Mouse (Mus musculus) midbrain, embryonic 14.5 days (tissue): ENCODE data around the gene Ppp1r3g. TPM values are rescaled to one million over a fixed set of nuclear protein-coding genes. Genes with fewer than 3 reads are reported as not detected.

Source experiments
- ATAC-seq: fragments of 200-750 bp; cut with Nextera tagmentation; 2 replicates; pipeline ENCODE4 v1.8.0; 2017; ENCODE audit warnings: moderate number of reproducible peaks, moderate library complexity; ENCODE audit not compliant: low FRiP score, low TSS enrichment
- DNase-seq: peaks from one replicate; pipeline ENCODE4 v3.0.0-alpha.2; 2015
- H3K27ac ChIP-seq: fragments of 300-500 bp; sonication (generic); replicated peaks from 2 replicates; pipeline ENCODE4 v1.5.1; 2014; ENCODE audit warnings: mild to moderate bottlenecking, low read depth, low read length, moderate library complexity
- H3K27me3 ChIP-seq: fragments of 300-500 bp; sonication (generic); 2 replicates; pipeline ENCODE4 v1.6.1; 2014; ENCODE audit warnings: low read length, control low read depth, mixed read lengths; ENCODE audit not compliant: control insufficient read depth, insufficient read depth
- H3K36me3 ChIP-seq: fragments of 300-500 bp; sonication (generic); 2 replicates; pipeline ENCODE4 v1.6.1; 2014; ENCODE audit warnings: low read length, control low read depth; ENCODE audit not compliant: control insufficient read depth, insufficient read depth
- H3K4me1 ChIP-seq: fragments of 300-500 bp; sonication (generic); 2 replicates; pipeline ENCODE4 v1.6.1; 2014; ENCODE audit warnings: mild to moderate bottlenecking, antibody characterized with exemption, low read length, control low read depth; ENCODE audit not compliant: control insufficient read depth, insufficient read depth
- H3K4me2 ChIP-seq: fragments of 300-500 bp; sonication (generic); 2 replicates; pipeline ENCODE4 v1.6.1; 2014; ENCODE audit warnings: mild to moderate bottlenecking, low read length, moderate library complexity
- H3K4me3 ChIP-seq: fragments of 300-500 bp; sonication (generic); replicated peaks from 2 replicates; pipeline ENCODE4 v1.5.1; 2014; ENCODE audit warnings: low read depth, low read length
- H3K9ac ChIP-seq: fragments of 300-500 bp; sonication (generic); replicated peaks from 2 replicates; pipeline ENCODE4 v1.6.1; 2014; ENCODE audit warnings: mild to moderate bottlenecking, low read length, moderate library complexity
- H3K9me3 ChIP-seq: fragments of 300-500 bp; sonication (generic); 2 replicates; pipeline ENCODE4 v1.6.1; 2016; ENCODE audit warnings: low read length, control low read depth, mixed read lengths; ENCODE audit not compliant: control insufficient read depth
- WGBS: fragments of 180-500 bp; shearing (Covaris S2); extraction: QIAGEN DNeasy Blood & Tissue Kit; methylation state at CpG from one replicate; pipeline ENCODE4 v1.1.7; 2014; 5-methylcytosine and 5-hydroxymethylcytosine counted together
- polyA plus RNA-seq: library from polyadenylated mRNA; unstranded; fragments of >200 nt; fragmentation: Nextera tagmentation; extraction: Ambion mirVana; gene quantifications from 2 replicates; pipeline ENCODE4 v1.2.1, GENCODE M21; 2014

The Ppp1r3g gene
- polyA plus RNA-seq = 0.14 and 0.30 TPM in 2 replicates

DNA sequence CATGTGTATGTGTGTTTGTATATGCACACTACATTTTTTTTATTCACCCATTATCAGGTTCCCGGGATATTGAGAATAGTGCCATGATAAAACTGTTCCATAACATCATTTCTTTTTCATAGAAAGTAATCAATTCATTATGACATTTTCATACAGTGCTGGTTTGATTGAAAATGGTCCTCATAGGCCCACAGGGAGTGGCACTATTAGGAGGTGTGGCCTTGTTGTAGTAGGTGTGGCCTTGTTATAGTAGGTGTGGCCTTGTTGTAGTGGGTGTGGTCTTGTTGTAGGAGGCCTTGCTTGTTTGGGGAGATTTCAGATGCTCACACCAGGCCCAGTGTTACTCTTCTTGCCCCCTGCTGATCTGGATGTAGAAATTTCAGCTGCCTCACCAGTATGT, at the start of gene Ppp1r3g:
TSS of gene Ppp1r3g (plus strand) at position 301 of the 400 bp plus-strand sequence.
- H3K4me3 ChIP-seq = no peak within 1 kb of the TSS
- no peaks in the 10 kb centered on the region for H3K9me3 ChIP-seq
- no peak within 1 kb of the TSS for H3K4me2 ChIP-seq
- ATAC-seq = no peak
- 95% methylated on average over 1 of the region's 1 CpGs for WGBS
- no peak for DNase-seq
- H3K36me3 ChIP-seq = no peaks in the 10 kb centered on the region
- no peak within 1 kb of the TSS for H3K9ac ChIP-seq
- H3K4me1 ChIP-seq = no peaks in the 10 kb centered on the region
- no peak within 1 kb of the TSS for H3K27ac ChIP-seq
- H3K27me3 ChIP-seq = no peaks in the 10 kb centered on the region

DNA sequence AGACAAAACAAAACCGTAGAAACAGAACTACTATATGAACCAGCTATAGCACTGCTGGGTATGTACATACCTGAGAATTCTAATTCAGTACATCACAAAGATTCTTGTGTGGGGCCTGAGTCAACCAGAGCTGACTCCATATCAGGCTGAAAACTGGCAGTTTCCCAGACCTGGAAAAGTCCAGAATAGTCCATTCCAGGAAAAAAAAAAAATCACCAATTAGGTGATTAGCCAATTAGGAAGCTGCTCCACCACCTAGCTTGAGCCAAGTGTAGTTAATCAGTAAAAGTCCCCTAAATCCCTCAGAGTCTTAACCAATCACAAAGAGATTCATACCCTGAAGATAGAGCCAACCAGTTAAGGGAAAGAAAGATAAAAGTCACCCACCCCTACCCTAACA, 47.2 kb upstream of the Ppp1r3g start:
- H3K4me1 ChIP-seq = no peaks in the 10 kb centered on the region
- H3K4me2 ChIP-seq = no peak overlapping the region
- no peaks in the 10 kb centered on the region for H3K36me3 ChIP-seq
- DNase-seq = no peak
- H3K9me3 ChIP-seq = no peaks in the 10 kb centered on the region
- no peak overlapping the region for H3K4me3 ChIP-seq
- ATAC-seq = no peak
- no peaks in the 10 kb centered on the region for H3K27me3 ChIP-seq
- no peak overlapping the region for H3K9ac ChIP-seq
- WGBS = 87% methylated on average over 1 of the region's 1 CpGs
- H3K27ac ChIP-seq = no peak overlapping the region

DNA sequence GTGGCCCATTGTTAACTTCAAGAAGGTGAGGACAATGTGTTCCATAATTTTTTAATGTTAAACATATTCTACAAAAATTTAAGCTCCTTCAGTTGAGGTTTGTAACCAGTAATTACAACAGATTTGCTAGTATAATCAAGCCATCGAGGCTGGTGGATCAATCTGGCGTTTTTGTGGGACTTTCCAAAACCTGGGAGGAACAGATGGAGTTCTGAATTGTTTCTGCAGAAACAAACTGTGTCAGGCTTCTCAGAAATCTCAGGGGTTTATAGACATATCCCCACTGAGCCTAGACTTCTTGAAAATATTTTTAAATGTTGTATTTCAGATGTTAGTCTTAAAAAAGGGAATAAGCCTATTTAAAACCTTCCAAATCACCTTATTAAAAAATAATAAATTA, 20.6 kb upstream of the Ppp1r3g start:
- Histone ChIP-seq H3K4me2 (no peak overlapping the region), H3K4me1 (no peaks in the 10 kb centered on the region), H3K27ac (no peak overlapping the region), H3K9ac (no peak overlapping the region), H3K9me3 (0 out of 2 replicates have a peak, but pooled peaks cover 5% of the 10 kb centered on the region), H3K36me3 (no peaks in the 10 kb centered on the region), H3K27me3 (no peaks in the 10 kb centered on the region), H3K4me3 (no peak overlapping the region)
- ATAC-seq = no peak
- no peak for DNase-seq
- WGBS = 81% methylated on average over 2 of the region's 2 CpGs

DNA sequence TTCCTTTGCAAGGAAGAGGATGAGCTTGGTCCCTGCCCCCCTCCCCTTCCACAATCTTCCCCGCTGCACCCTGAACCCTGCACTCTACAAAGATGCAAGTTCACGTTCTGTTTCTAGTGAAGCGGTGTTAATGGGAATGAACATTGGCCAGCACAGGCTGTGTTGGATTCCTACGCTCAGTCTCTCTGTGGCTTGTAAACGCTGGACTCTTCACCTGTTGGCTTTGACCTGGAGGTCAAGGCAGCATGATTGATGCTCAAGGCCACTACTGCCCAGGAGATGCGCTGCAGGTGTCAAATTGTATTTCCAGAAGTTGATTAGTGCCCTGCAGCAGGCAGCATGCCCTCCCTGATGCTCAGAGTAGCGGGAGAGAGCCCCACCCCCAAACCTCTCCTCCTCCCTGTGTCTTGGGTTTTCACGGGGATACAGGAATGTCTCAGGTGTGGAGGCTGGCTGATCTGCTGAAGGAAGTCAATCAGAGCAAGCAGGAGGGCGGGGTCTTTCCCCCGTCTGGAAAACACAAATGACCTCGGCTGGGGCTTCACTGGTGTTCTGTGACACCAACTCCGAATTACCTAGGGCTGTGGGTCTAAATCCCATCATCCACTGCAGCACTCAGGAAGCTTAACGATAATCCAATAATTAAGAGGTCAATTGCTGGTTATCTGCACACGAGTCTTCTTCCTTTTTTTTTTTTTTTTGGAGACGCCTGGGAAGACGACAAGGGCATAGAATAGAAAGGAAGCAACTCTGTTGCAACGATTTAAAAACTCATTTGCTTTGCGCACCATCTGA, 18.6 kb upstream of the Ppp1r3g start:
- 74% methylated on average over 18 of the region's 18 CpGs for WGBS
- ATAC-seq (no peak), DNase-seq (no peak)
- Histone ChIP-seq H3K27ac (no peak overlapping the region), H3K9me3 (0 out of 2 replicates have a peak, but pooled peaks cover 1% of the 10 kb centered on the region), H3K9ac (no peak overlapping the region), H3K36me3 (no peaks in the 10 kb centered on the region), H3K4me2 (no peak overlapping the region), H3K4me1 (no peaks in the 10 kb centered on the region), H3K27me3 (no peaks in the 10 kb centered on the region), H3K4me3 (no peak overlapping the region)

DNA sequence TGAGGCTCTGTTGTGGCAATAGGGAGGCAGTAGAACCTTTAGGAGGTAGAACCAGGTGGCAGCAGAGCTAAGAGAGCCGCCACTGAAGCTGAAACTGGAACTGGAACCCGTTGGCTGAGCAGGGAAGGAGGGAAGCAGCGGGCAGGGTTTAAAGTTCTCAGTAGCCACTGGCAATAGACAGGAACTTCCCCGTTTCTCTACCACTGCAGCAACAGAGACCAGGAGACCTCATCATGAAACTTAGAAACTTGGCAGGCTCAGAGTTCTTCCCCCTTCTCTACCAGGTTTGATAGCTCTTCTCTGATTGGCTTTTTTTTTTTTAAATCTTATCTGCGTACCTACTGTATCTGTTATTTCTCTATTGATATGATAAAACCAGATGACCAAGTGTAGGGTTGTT, 17.7 kb upstream of the Ppp1r3g start:
- Histone ChIP-seq H3K9ac (no peak overlapping the region), H3K36me3 (no peaks in the 10 kb centered on the region), H3K4me3 (no peak overlapping the region), H3K9me3 (no peaks in the 10 kb centered on the region), H3K4me1 (no peaks in the 10 kb centered on the region), H3K4me2 (no peak overlapping the region), H3K27ac (no peak overlapping the region), H3K27me3 (no peaks in the 10 kb centered on the region)
- DNase-seq (no peak), ATAC-seq (no peak)
- 87% methylated on average over 5 of the region's 5 CpGs for WGBS

DNA sequence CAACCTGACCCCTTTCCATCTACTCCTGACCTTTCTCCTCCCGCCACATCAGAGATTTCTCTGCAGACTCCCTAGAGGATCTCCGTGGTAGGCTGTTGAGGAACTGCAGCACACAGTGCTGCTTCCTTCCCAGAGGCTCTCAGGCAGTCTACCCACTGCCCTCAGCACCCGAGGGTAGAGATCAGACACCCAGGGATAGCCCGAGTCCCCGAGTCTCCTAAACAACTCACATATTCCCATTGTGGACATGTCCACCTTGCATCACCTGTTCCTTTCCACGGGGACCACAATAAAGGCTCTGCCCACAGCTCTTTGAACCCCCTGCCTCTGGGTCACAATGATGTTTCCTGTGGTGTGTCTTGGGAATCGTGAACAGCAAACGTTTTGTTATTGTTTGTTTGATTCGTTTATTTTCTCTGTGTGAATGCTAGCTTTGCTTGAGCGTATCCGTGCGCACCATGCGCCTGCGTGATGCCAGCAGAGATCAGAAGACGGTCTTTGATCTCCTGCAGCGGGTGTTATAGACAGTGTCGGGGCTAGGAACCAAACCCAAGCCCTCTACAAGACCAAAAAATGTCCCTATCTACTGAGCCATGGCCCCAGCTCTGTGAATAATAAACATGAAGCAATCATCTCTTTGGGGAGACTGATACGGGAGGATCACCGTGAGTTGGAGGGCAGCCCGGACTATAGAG, 11.8 kb upstream of the Ppp1r3g start:
- ATAC-seq (no peak), DNase-seq (no peak)
- no peak overlapping the region for H3K4me2 ChIP-seq
- no peak overlapping the region for H3K9ac ChIP-seq
- no peak overlapping the region for H3K27ac ChIP-seq
- no peaks in the 10 kb centered on the region for H3K36me3 ChIP-seq
- H3K4me3 ChIP-seq = no peak overlapping the region
- H3K27me3 ChIP-seq = no peaks in the 10 kb centered on the region
- no peaks in the 10 kb centered on the region for H3K9me3 ChIP-seq
- WGBS = 75% methylated on average over 20 of the region's 20 CpGs
- no peaks in the 10 kb centered on the region for H3K4me1 ChIP-seq

DNA sequence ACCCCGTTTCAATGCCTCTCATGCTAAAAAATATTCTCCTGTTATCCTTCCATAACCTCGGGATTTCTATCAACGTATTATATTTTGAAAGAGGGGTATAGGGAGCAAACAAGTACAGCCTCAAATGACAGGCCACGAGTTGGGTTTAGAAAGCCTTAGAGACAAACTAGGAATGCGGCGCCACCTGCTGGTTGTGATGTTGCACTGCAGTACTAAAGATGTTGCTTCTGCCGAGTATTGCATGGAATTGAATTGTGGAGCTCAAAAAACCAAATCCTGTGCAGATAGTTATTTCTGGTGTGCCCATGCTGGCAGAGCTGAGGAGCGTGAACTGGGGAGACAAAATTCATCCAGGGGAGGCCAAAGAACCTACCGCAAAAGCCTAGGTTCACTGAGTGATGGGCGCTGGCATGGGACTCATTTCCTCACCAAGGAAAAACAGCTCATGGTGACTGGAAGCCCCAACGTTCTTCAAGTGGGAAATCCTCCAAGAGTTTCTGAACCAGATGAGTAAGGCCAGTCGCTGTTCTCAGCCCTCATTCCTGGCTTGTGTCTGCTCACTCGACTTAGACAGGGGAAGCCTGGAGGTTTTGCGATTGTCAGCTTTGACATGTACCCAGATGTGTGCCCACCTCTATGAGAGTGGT, 11.2 kb upstream of the Ppp1r3g start:
- no peaks in the 10 kb centered on the region for H3K27me3 ChIP-seq
- no peak overlapping the region for H3K27ac ChIP-seq
- H3K4me3 ChIP-seq = no peak overlapping the region
- H3K9me3 ChIP-seq = no peaks in the 10 kb centered on the region
- 25% methylated on average over 14 of the region's 14 CpGs for WGBS
- H3K9ac ChIP-seq = no peak overlapping the region
- H3K36me3 ChIP-seq = no peaks in the 10 kb centered on the region
- peak; percentile 92 for DNase-seq
- ATAC-seq = peak; percentile 24; the same call in 1 of the 2 replicates
- H3K4me2 ChIP-seq = no peak overlapping the region
- no peaks in the 10 kb centered on the region for H3K4me1 ChIP-seq

DNA sequence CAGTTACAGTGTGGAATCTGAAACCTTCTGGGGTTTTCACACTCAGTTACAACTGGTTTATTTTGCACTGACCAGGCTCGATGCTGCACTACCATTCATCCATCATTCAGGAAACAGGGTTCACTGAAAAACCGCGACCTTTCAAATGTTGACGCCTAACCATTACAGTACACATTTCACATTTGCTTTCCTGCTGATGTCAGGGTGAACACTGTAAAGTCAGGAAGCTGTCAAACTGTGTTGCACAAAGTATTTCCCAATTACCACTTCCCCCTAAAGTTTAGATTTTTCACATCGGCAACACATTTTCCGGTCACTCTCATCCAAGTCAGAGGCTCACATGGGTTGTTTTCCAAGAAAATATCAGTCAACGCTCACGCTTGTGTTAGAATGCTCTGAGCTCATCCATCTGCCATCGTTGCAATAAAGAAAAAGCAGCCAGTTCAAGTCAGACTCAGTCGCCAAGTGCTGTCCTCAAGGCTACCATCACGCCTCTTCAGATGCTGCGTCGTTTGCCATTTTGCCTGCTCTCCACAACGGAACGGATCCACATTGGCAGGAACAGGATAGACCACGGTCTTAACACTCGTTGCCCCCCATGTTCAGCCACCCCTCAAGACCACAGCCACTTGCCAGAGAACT, 8.7 kb upstream of the Ppp1r3g start:
- DNase-seq (no peak), ATAC-seq (no peak)
- whole genome bisulfite sequencing = 92% methylated on average over 17 of the region's 17 CpGs

More for the DNA sequence above, 8.7 kb upstream of the Ppp1r3g start:
- no peak overlapping the region for H3K27ac ChIP-seq
- no peaks in the 10 kb centered on the region for H3K4me1 ChIP-seq
- no peaks in the 10 kb centered on the region for H3K27me3 ChIP-seq
- no peak overlapping the region for H3K9ac ChIP-seq
- no peak overlapping the region for H3K4me2 ChIP-seq
- H3K9me3 ChIP-seq = no peaks in the 10 kb centered on the region
- H3K36me3 ChIP-seq = no peaks in the 10 kb centered on the region
- no peak overlapping the region for H3K4me3 ChIP-seq
